Mouse (Mus musculus): Measurements from ENCODE around the gene Pnisr. TPM values are rescaled to one million over a fixed set of nuclear protein-coding genes. Genes with fewer than 3 reads are reported as not detected.

Pnisr gene
- polyA plus RNA-seq (2012; rRNA removed), result 12.1 and 43.1 TPM in 2 replicates

GRCm38 (mm10) chr4:21847481-21848286, at the start of gene Pnisr:
Gene Pnisr (plus strand): TSS chr4:21847583.
- under 1% methylated on average over 50 of the region's 50 CpGs for WGBS
- DNase-seq (ENCODE audit: low read depth, low spot score), result peak; percentile 95

- WGBS, result 100% methylated on average over 1 of the region's 1 CpGs
- DNase-seq (ENCODE audit: low read depth, low spot score), result no peak
These were observed 46.4 kb upstream of the Pnisr start for GRCm38 (mm10) chr4:21801013-21801412.

GRCm38 (mm10) chr4:21801620-21802019, 45.8 kb upstream of the Pnisr start:
- WGBS, result 88% methylated on average over 2 of the region's 2 CpGs
- DNase-seq (ENCODE audit: low read depth, low spot score), result no peak

GRCm38 (mm10) chr4:21807204-21807603, 40.2 kb upstream of the Pnisr start:
- no peak for DNase-seq (ENCODE audit: low read depth, low spot score)
- WGBS, result 92% methylated on average over 5 of the region's 5 CpGs

DNA sequence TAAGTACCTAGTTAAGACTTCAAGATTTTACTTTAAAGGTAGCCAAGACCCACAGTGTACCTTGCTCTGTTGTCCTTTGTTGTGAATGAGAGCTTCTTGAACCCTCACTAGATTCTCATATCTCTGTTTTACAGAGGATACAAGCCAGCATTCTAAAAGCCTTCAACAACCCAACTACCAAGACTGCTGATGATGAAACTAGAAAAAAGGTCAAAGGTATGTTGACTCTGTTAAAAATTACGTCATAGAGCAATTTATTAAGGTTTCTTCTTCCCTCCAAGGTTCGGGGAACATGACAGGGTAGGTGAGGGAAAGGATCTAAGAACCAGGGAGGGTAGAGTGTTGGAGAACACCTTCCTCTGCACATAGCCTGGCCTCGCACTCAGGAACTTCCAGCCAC, 36.8 kb upstream of the Pnisr start:
- WGBS, result 59% methylated on average over 3 of the region's 3 CpGs
- DNase-seq (ENCODE audit: low read depth, low spot score), result no peak

- DNase-seq (ENCODE audit: low read depth, low spot score), result no peak
- WGBS, result 90% methylated on average over 6 of the region's 6 CpGs
These were observed 34.7 kb upstream of the Pnisr start for GRCm38 (mm10) chr4:21812635-21813034.

DNA sequence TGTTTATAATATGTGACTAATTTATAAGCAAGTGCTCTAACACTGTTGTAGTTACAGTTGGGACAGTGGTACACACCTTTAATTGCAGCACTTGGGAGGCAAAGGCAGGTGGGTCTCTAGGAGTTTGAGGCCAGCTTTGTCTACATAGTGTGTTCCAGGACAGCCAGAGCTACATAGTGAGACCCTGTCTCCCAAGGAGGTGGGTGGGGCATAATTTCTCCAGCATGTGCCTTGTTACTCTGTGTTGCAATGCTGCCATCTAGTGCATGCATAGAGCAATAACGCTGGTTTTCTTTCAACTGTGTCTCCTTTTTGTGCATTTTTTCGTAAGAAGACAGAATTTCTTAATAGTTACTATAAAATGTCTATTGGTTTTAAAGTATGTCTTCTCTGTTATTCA, 33.4 kb upstream of the Pnisr start:
- peak; percentile 3 for DNase-seq (ENCODE audit: low read depth, low spot score)
- WGBS, result 27% methylated on average over 2 of the region's 2 CpGs

DNA sequence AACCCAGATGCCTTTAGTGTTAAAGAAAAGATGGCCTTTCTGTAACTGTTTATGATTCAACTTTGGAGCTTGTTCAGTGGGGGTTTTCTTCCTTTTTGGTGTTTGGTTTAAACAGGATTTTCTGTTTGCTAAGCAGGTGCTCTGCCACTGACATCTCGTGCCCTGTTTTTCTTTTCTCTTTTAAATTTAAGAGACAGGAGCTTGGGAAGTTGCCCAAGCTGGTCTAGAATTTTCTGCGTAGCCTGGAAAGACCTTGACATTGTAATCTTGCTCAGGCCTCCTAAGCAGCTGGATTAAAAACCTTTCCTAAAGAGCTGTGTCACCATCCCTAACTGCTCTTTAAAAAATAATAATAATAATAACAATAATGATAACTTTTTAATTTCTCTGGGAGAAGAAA, 20.8 kb upstream of the Pnisr start:
- no peak for DNase-seq (ENCODE audit: low read depth, low spot score)
- WGBS, result 76% methylated on average over 2 of the region's 2 CpGs

DNA sequence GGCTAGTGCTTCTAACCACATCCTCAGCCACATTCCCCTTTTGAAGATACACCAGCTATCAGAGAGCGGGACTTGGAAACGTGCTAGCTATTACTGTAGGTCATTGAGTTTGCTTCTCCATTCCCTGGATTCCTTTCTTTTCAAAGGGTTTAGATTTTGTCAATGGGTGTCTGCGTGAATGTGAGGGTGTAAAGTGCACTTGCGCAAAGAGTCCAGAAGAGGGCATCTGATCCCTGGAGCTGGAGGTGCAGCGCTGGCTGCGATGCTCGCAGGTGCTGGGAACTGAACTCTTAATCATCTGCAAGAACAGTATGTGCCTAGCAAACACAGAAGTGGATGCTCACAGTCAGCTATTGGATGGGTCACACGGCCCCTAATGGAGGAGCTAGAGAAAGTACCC, 14.5 kb upstream of the Pnisr start:
- DNase-seq (ENCODE audit: low read depth, low spot score), result no peak

GRCm38 (mm10) chr4:21848287-21848630, 876 bp downstream of the Pnisr start:
- DNase-seq (ENCODE audit: low read depth, low spot score), result peak; percentile 57
- under 1% methylated on average over 24 of the region's 24 CpGs for WGBS

More for the DNA sequence above, 14.5 kb upstream of the Pnisr start:
- 97% methylated on average over 8 of the region's 8 CpGs for WGBS

- 77% methylated on average over 1 of the region's 1 CpGs for WGBS
- DNase-seq (ENCODE audit: low read depth, low spot score), result no peak
These were observed 10.1 kb downstream of the Pnisr start for GRCm38 (mm10) chr4:21857481-21857880.

DNA sequence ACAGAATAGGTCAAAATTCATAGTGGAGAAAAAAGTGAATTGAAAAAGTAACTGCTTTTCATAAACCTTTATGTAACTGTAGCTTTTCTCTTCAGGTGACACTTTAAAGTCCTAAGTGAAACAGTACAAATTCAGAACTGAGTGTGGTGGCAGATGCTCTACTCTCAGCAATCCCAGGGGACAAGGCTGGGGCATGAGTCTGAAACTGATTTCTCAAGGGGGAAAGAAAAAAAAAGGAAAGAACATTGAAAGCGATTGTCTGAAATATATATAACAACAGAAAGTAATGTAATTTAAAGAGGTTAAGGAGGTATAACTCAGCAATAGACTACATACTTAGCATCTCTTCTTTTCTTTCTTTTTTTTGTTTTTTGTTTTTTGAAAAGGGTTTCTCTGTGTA, 17.8 kb downstream of the Pnisr start:
- DNase-seq (ENCODE audit: low read depth, low spot score), result no peak
- WGBS, result 96% methylated on average over 1 of the region's 1 CpGs

GRCm38 (mm10) chr4:21878776-21879175, 31.4 kb downstream of the Pnisr start:
- no peak for DNase-seq (ENCODE audit: low read depth, low spot score)
- 3% methylated on average over 6 of the region's 6 CpGs for WGBS

- under 1% methylated on average over 51 of the region's 51 CpGs for WGBS
- peak; percentile 48 for DNase-seq (ENCODE audit: low read depth, low spot score)
These were observed 32.3 kb downstream of the Pnisr start, which contains the start of gene Coq3 for GRCm38 (mm10) chr4:21879565-21880220. Gene Coq3 (plus strand): TSS chr4:21879673.

DNA sequence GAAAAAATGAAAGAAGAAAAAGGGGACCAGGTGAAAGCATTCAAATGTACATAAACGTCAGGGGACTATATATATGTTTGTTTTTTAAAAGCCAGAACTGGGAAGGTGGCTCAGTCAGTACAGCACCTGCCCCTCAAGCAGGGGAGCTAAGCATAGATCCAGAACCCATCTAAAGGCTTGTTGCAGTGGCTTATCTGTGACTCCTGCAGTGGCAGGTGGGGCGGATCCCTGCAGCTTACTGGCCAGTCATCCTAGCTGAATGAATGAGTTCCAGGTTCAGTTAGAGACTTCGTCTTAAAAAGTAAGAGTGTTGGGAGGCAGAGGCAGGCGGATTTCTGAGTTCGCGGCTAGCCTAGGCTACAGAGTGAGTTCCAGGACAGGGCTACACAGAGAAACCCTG, 35.4 kb downstream of the Pnisr start:
- DNase-seq (ENCODE audit: low read depth, low spot score), result no peak
- 94% methylated on average over 6 of the region's 6 CpGs for WGBS

- 85% methylated on average over 8 of the region's 8 CpGs for WGBS
- no peak for DNase-seq (ENCODE audit: low read depth, low spot score)
These were observed 38.4 kb downstream of the Pnisr start for GRCm38 (mm10) chr4:21885831-21886230.

Other genes with a start within 250 kb of the Pnisr start
- gene Prdm13, start 161.6 kb upstream of the Pnisr start, polyA plus RNA-seq (2012; rRNA removed), result not detected in 2 replicates
- gene Ccnc, start 119.9 kb upstream of the Pnisr start, polyA plus RNA-seq (2012; rRNA removed), result 3.9 and 5.1 TPM in 2 replicates
- gene Usp45, start 80.4 kb upstream of the Pnisr start, polyA plus RNA-seq (2012; rRNA removed), result 2.3 and 5.2 TPM in 2 replicates
- gene Tstd3, start 80.4 kb upstream of the Pnisr start, polyA plus RNA-seq (2012; rRNA removed), result 4.7 and 8.8 TPM in 2 replicates
- 3.2 and 4.2 TPM in 2 replicates for gene Coq3, start 32.1 kb downstream of the Pnisr start, polyA plus RNA-seq (2012; rRNA removed)
- 0.94 and 1.7 TPM in 2 replicates for gene Faxc, start 83.7 kb downstream of the Pnisr start, polyA plus RNA-seq (2012; rRNA removed)